Mouse (Mus musculus) adrenal gland, adult 18-20 months (tissue): ENCODE data around the gene Dda1. TPM values are rescaled to one million over a fixed set of nuclear protein-coding genes. Genes with fewer than 3 reads are reported as not detected.

ENCODE experiments used
- DNase-seq, 2 experiments: peaks; one replicate each; pipeline ENCODE4 v3.0.0; 2021 to 2022; ENCODE audit warnings: low spot score in 2 of 2
- total RNA-seq, 2 experiments: library from RNA; stranded (reverse); gene quantifications; 1 replicate in 1 of 2; 2 replicates in 1 of 2; pipeline ENCODE4 v1.2.3; 2021

Gene Dda1
- total RNA-seq, 2 experiments from 2014 or later = 63.8 to 67.8 TPM

DNA sequence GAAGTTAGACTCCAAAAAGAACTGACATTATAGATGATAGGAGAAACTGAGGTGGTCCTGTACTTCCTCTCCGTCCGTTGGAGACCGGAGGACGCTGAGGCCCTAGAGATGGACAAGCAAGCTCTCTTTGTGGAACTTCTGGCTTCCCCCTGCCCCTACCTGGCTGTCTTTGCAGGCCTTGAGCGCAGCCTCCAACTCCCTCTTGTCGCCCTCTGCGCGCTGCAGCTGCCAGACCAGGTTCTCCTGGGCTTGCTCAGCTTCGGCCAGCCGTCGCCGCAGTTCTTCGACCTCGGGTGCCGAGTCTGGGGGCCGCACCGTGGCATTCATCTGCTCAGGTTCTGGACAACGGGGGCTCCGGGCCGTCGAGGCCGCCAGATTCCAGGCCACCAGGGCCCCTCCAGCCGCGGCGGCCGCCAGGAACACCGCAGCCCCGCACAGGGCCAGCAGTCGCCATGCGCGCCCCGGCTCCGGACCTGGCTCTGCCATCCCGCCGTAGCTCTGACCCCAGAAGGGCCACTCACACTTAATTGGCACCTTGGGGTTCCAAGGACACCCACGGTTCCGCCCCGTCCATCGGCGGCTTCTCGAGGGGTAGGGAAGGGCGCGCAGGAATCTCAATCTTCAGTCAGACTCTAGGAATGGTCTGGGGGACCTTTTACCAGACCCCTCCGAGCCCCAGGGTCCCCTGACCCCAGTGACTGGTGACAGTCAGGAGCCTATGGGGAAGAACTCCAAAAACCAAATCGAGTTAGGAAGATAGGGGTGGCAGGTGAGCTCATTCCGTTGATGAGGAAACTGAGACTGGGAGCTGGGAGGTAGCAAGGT, 56.4 kb downstream of the Dda1 start, which contains the start of gene Ccdc194:
Gene Ccdc194, minus strand, starts transcription at position 486 of the 825 bp plus-strand sequence.
- no peak for DNase-seq

Other genes starting within 250 kb of the Dda1 start
- 10 to 100 TPM; 32.3 to 33.9 TPM for gene Myo9b, start 196.5 kb upstream of the Dda1 start, total RNA-seq
- gene Haus8, start 196.3 kb upstream of the Dda1 start, total RNA-seq = 10 to 100 TPM; 11.1 to 12.8 TPM
- 100 to 1,000 TPM; 203 to 204 TPM for gene Use1, start 102.4 kb upstream of the Dda1 start, total RNA-seq
- gene Ocel1, start 97.9 kb upstream of the Dda1 start, total RNA-seq = 10 to 100 TPM; 14.4 to 18.6 TPM
- gene Nr2f6, start 87.2 kb upstream of the Dda1 start, total RNA-seq = 10 to 100 TPM; 63.9 to 76.0 TPM
- gene Ushbp1, start 73.4 kb upstream of the Dda1 start, total RNA-seq = 10 to 100 TPM; 14.0 to 16.5 TPM
- gene Babam1, start 72.3 kb upstream of the Dda1 start, total RNA-seq = 100 to 1,000 TPM in 1 of 2 experiments, 10 to 100 TPM in 1; 97.9 to 107 TPM
- under 1 TPM; 0.33 to 0.48 TPM for gene Ankle1, start 63.2 kb upstream of the Dda1 start, total RNA-seq
- 10 to 100 TPM; 43.5 to 72.2 TPM for gene Abhd8, start 5.5 kb upstream of the Dda1 start, total RNA-seq
- 100 to 1,000 TPM; 103 to 130 TPM for gene Mrpl34, start 4.2 kb upstream of the Dda1 start, total RNA-seq
- gene Ano8, start 16.8 kb downstream of the Dda1 start, total RNA-seq = 10 to 100 TPM; 13.6 to 13.9 TPM
- 10 to 100 TPM; 19.0 to 22.8 TPM for gene Gtpbp3, start 18.9 kb downstream of the Dda1 start, total RNA-seq
- gene Plvap, start 42.6 kb downstream of the Dda1 start, total RNA-seq = 100 to 1,000 TPM; 139 to 206 TPM
- gene Ccdc194, start 56.5 kb downstream of the Dda1 start, total RNA-seq = not detected
- 10 to 100 TPM; 64.5 to 77.9 TPM for gene Bst2, start 68.3 kb downstream of the Dda1 start, total RNA-seq
- gene Mvb12a, start 73.7 kb downstream of the Dda1 start, total RNA-seq = 10 to 100 TPM; 64.6 to 72.0 TPM
- gene Tmem221, start 89.7 kb downstream of the Dda1 start, total RNA-seq = 1 to 10 TPM; 3.6 to 7.4 TPM
- 1 to 10 TPM in 1 of 2 experiments, under 1 TPM in 1; 0.64 to 1.0 TPM for gene Nxnl1, start 97.4 kb downstream of the Dda1 start, total RNA-seq
- gene Slc27a1, start 99.7 kb downstream of the Dda1 start, total RNA-seq = 100 to 1,000 TPM; 141 to 234 TPM
- gene Pgls, start 123.0 kb downstream of the Dda1 start, total RNA-seq = 100 to 1,000 TPM; 122 to 137 TPM
- 1 to 10 TPM; 2.9 to 3.5 TPM for gene Fam129c, start 128.4 kb downstream of the Dda1 start, total RNA-seq
- gene Colgalt1, start 141.8 kb downstream of the Dda1 start, total RNA-seq = 10 to 100 TPM; 48.4 to 61.1 TPM
- 1 to 10 TPM; 5.9 to 7.9 TPM for gene Unc13a, start 202.6 kb downstream of the Dda1 start, total RNA-seq
- gene Jak3, start 207.1 kb downstream of the Dda1 start, total RNA-seq = 10 to 100 TPM; 11.6 to 17.3 TPM
- gene Insl3, start 220.0 kb downstream of the Dda1 start, total RNA-seq = 1 to 10 TPM; 4.3 to 5.6 TPM
- gene B3gnt3, start 232.6 kb downstream of the Dda1 start, total RNA-seq = 1 to 10 TPM; 3.5 to 4.3 TPM